Mouse (Mus musculus): Measurements from ENCODE around the gene L2hgdh. TPM values are rescaled to one million over a fixed set of nuclear protein-coding genes. Genes with fewer than 3 reads are reported as not detected.
"Not testable (repeated sequence)": the region's sequence is repeated elsewhere in the genome, so short reads cannot be mapped to it uniquely, and the experiment has no call there.

L2hgdh gene
- polyA plus RNA-seq, 1 experiment from 2014 or later = 13.1 TPM

- Histone ChIP-seq H3K4me1 (ENCODE audit: insufficient read depth) (peaks cover 9% of the 10 kb centered on the region; the same call in 1 of the 2 replicates), H3K4me2 (no peak overlapping the region), H3K27ac (ENCODE audit: low read depth) (no peak overlapping the region), H3K9me3 (ENCODE audit: low read depth, low read length) (no peaks in the 10 kb centered on the region), H3K36me3 (ENCODE audit: insufficient read depth) (no peaks in the 10 kb centered on the region), H3K4me3 (ENCODE audit: low read depth, low read length) (no peak overlapping the region), H3K9ac (no peak overlapping the region), H3K27me3 (ENCODE audit: insufficient read depth, low read length) (no peaks in the 10 kb centered on the region)
- DNase-seq (no peak), ATAC-seq (ENCODE audit: insufficient read depth) (peak; percentile 21; the same call in 1 of the 2 replicates)
- WGBS = 75% methylated on average over 10 of the region's 10 CpGs
- TF ChIP-seq CTCF (IDR thresholded peaks at IDR 0.05; ENCODE audit: low read depth) = no peak
These were observed 49.8 kb downstream of the L2hgdh start for GRCm38 (mm10) chr12:69674576-69675537.

- no peaks in the 10 kb centered on the region for H3K27me3 ChIP-seq (ENCODE audit: insufficient read depth, low read length)
- no peak overlapping the region for H3K4me2 ChIP-seq
- ATAC-seq (ENCODE audit: insufficient read depth) (no peak), DNase-seq (peak; percentile 59)
- WGBS = 50% methylated on average over 1 of the region's 1 CpGs
- peaks cover 8% of the 10 kb centered on the region; the same call in 1 of the 2 replicates for H3K4me1 ChIP-seq (ENCODE audit: insufficient read depth)
- H3K9ac ChIP-seq = no peak overlapping the region
- TF ChIP-seq CTCF (IDR thresholded peaks at IDR 0.05; ENCODE audit: low read depth) = no peak
- no peak overlapping the region for H3K4me3 ChIP-seq (ENCODE audit: low read depth, low read length)
- H3K9me3 ChIP-seq (ENCODE audit: low read depth, low read length) = no peaks in the 10 kb centered on the region
- H3K27ac ChIP-seq (ENCODE audit: low read depth) = no peak overlapping the region
- no peaks in the 10 kb centered on the region for H3K36me3 ChIP-seq (ENCODE audit: insufficient read depth)
These were observed 50.5 kb downstream of the L2hgdh start for GRCm38 (mm10) chr12:69674176-69674575.

- no peaks in the 10 kb centered on the region for H3K36me3 ChIP-seq (ENCODE audit: insufficient read depth)
- no peak overlapping the region for H3K4me2 ChIP-seq
- ATAC-seq (ENCODE audit: insufficient read depth) (peak; percentile 91), DNase-seq (peak; percentile 83)
- H3K27ac ChIP-seq (ENCODE audit: low read depth) = no peak overlapping the region
- no peaks in the 10 kb centered on the region for H3K4me1 ChIP-seq (ENCODE audit: insufficient read depth)
- TF ChIP-seq CTCF (IDR thresholded peaks at IDR 0.05; ENCODE audit: low read depth) = no peak
- no peak overlapping the region for H3K4me3 ChIP-seq (ENCODE audit: low read depth, low read length)
- no peaks in the 10 kb centered on the region for H3K27me3 ChIP-seq (ENCODE audit: insufficient read depth, low read length)
- no peaks in the 10 kb centered on the region for H3K9me3 ChIP-seq (ENCODE audit: low read depth, low read length)
- H3K9ac ChIP-seq = no peak overlapping the region
- WGBS = 50% methylated on average over 5 of the region's 5 CpGs
These were observed 58.0 kb downstream of the L2hgdh start for GRCm38 (mm10) chr12:69666721-69667120.

- DNase-seq = no peak
- Histone ChIP-seq H3K27me3 (ENCODE audit: insufficient read depth, low read length) (no peaks in the 10 kb centered on the region), H3K4me2 (no peak overlapping the region), H3K9ac (no peak overlapping the region), H3K9me3 (ENCODE audit: low read depth, low read length) (no peaks in the 10 kb centered on the region), H3K36me3 (ENCODE audit: insufficient read depth) (no peaks in the 10 kb centered on the region), H3K27ac (ENCODE audit: low read depth) (no peak overlapping the region), H3K4me3 (ENCODE audit: low read depth, low read length) (no peak overlapping the region), H3K4me1 (ENCODE audit: insufficient read depth) (no peaks in the 10 kb centered on the region; the same call in 1 of the 2 replicates)
- no peak for ATAC-seq (ENCODE audit: insufficient read depth)
- no peak for TF ChIP-seq CTCF (IDR thresholded peaks at IDR 0.05; ENCODE audit: low read depth)
- 91% methylated on average over 5 of the region's 5 CpGs for WGBS
These were observed 63.0 kb downstream of the L2hgdh start for GRCm38 (mm10) chr12:69661658-69662057.

GRCm38 (mm10) chr12:69653973-69654372 lies 70.7 kb downstream of the L2hgdh start:
- not testable (repeated sequence) for H3K9ac ChIP-seq; H3K27me3 ChIP-seq (ENCODE audit: insufficient read depth, low read length); H3K4me2 ChIP-seq; H3K9me3 ChIP-seq (ENCODE audit: low read depth, low read length); H3K27ac ChIP-seq (ENCODE audit: low read depth); H3K4me1 ChIP-seq (ENCODE audit: insufficient read depth); H3K4me3 ChIP-seq (ENCODE audit: low read depth, low read length)
- peaks cover 18% of the 10 kb centered on the region for H3K36me3 ChIP-seq (ENCODE audit: insufficient read depth)
- peak; percentile 16 for DNase-seq
- ATAC-seq (ENCODE audit: insufficient read depth) = peak; percentile 86

- no peak overlapping the region for H3K9ac ChIP-seq
- ATAC-seq (ENCODE audit: insufficient read depth) = no peak
- H3K4me1 ChIP-seq (ENCODE audit: insufficient read depth) = no peaks in the 10 kb centered on the region
- H3K4me2 ChIP-seq = no peak overlapping the region
- TF ChIP-seq CTCF (IDR thresholded peaks at IDR 0.05; ENCODE audit: low read depth) = no peak
- no peaks in the 10 kb centered on the region for H3K9me3 ChIP-seq (ENCODE audit: low read depth, low read length)
- no peak overlapping the region for H3K4me3 ChIP-seq (ENCODE audit: low read depth, low read length)
- DNase-seq = no peak
- H3K27ac ChIP-seq (ENCODE audit: low read depth) = no peak overlapping the region
- WGBS = 82% methylated on average over 8 of the region's 8 CpGs
- no peaks in the 10 kb centered on the region for H3K27me3 ChIP-seq (ENCODE audit: insufficient read depth, low read length)
- peaks cover 24% of the 10 kb centered on the region for H3K36me3 ChIP-seq (ENCODE audit: insufficient read depth)
These were observed 75.2 kb downstream of the L2hgdh start for GRCm38 (mm10) chr12:69649511-69649910.

- Histone ChIP-seq H3K27ac (ENCODE audit: low read depth) (no peak overlapping the region), H3K36me3 (ENCODE audit: insufficient read depth) (peaks cover 13% of the 10 kb centered on the region; the same call in 1 of the 2 replicates), H3K9ac (no peak overlapping the region), H3K4me3 (ENCODE audit: low read depth, low read length) (no peak overlapping the region), H3K27me3 (ENCODE audit: insufficient read depth, low read length) (no peaks in the 10 kb centered on the region), H3K4me2 (no peak overlapping the region), H3K4me1 (ENCODE audit: insufficient read depth) (no peaks in the 10 kb centered on the region), H3K9me3 (ENCODE audit: low read depth, low read length) (no peaks in the 10 kb centered on the region)
- DNase-seq (no peak), ATAC-seq (ENCODE audit: insufficient read depth) (no peak)
- 74% methylated on average over 8 of the region's 8 CpGs for WGBS
- no peak for TF ChIP-seq CTCF (IDR thresholded peaks at IDR 0.05; ENCODE audit: low read depth)
These were observed 78.7 kb downstream of the L2hgdh start for GRCm38 (mm10) chr12:69645821-69646616.

Measured in lung, embryonic 14.5 days (tissue).